Mouse (Mus musculus) liver, embryonic 14.5 days (tissue): ENCODE results near the gene Nrsn2. TPM values are rescaled to one million over a fixed set of nuclear protein-coding genes. Genes with fewer than 3 reads are reported as not detected.

Experiments
- ATAC-seq: fragments of 200-750 bp; cut with Nextera tagmentation; 2 replicates; pipeline ENCODE4 v1.8.0; 2017; ENCODE audit warnings: moderate number of reproducible peaks, mild to moderate bottlenecking, moderate library complexity; ENCODE audit not compliant: insufficient read depth
- DNase-seq, 3 experiments: peaks; one replicate each; pipeline ENCODE4 v3.0.0-alpha.2; 2012 to 2013; ENCODE audit warnings: low read depth in 3 of 3, low spot score in 3 of 3
- H3K27ac ChIP-seq: fragments of 300-500 bp; sonication (generic); 2 replicates; pipeline ENCODE4 v1.5.1; 2014; ENCODE audit warnings: moderate library complexity, mild to moderate bottlenecking, control low read depth, inconsistent platforms
- H3K27me3 ChIP-seq: fragments of 300-500 bp; sonication (generic); 2 replicates; pipeline ENCODE4 v1.6.1; 2014; ENCODE audit warnings: mild to moderate bottlenecking, low read length, moderate library complexity; ENCODE audit not compliant: control insufficient read depth, insufficient read depth
- H3K36me3 ChIP-seq: fragments of 300-500 bp; sonication (generic); replicated peaks from 2 replicates; pipeline ENCODE4 v1.6.1; 2014; ENCODE audit warnings: low read depth; ENCODE audit not compliant: control insufficient read depth, insufficient read depth
- H3K4me1 ChIP-seq, 2 experiments: fragments of 200-500 bp in 1 of 2; fragments of 300-500 bp in 1 of 2; sonication (generic) in 1 of 2; replicated peaks; 2 replicates each; pipeline ENCODE4 v1.6.1; 2012 to 2014; ENCODE audit warnings: antibody characterized with exemption in 1 of 2, inconsistent platforms in 1 of 2, low read length in 1 of 2; ENCODE audit not compliant: control insufficient read depth in 2 of 2, insufficient read depth in 2 of 2
- H3K4me2 ChIP-seq: fragments of 300-500 bp; sonication (generic); 2 replicates; pipeline ENCODE4 v1.6.1; 2014; ENCODE audit warnings: low read depth, mild to moderate bottlenecking, control low read depth, moderate library complexity
- H3K4me3 ChIP-seq, 2 experiments: fragments of 200-500 bp in 1 of 2; fragments of 300-500 bp in 1 of 2; sonication (generic) in 1 of 2; 2 replicates each; pipeline ENCODE4 v1.5.1; 2012 to 2014; ENCODE audit warnings: low read depth in 2 of 2, low read length in 2 of 2, mild to moderate bottlenecking in 2 of 2, control low read depth in 1 of 2, inconsistent platforms in 1 of 2, moderate library complexity in 1 of 2; ENCODE audit not compliant: insufficient read depth in 1 of 2
- H3K9ac ChIP-seq: fragments of 300-500 bp; sonication (generic); replicated peaks from 2 replicates; pipeline ENCODE4 v1.6.1; 2014; ENCODE audit warnings: mild to moderate bottlenecking, control low read depth, moderate library complexity
- H3K9me3 ChIP-seq: fragments of 300-500 bp; sonication (generic); 2 replicates; pipeline ENCODE4 v1.6.1; 2016; ENCODE audit warnings: low read length, mixed read lengths; ENCODE audit not compliant: control insufficient read depth
- CTCF ChIP-seq: IDR thresholded peaks from 2 replicates; pipeline ENCODE4 v1.5.1; 2016; ENCODE audit warnings: antibody characterized with exemption, low read depth, control low read depth
- EP300 ChIP-seq: IDR thresholded peaks from 2 replicates; pipeline ENCODE4 v1.6.1; 2016; ENCODE audit warnings: antibody characterized with exemption, low read depth
- WGBS: fragments of 180-500 bp; shearing (Covaris S2); extraction: QIAGEN DNeasy Blood & Tissue Kit; methylation state at CpG from one replicate; pipeline ENCODE4 v1.1.7; 2014; ENCODE audit not compliant: insufficient replicate concordance; 5-methylcytosine and 5-hydroxymethylcytosine counted together
- polyA plus RNA-seq, 2 experiments: library from polyadenylated mRNA; depleted of rRNA in 1 of 2; stranded (reverse) in 1 of 2; unstranded in 1 of 2; fragments of >200 nt; fragmentation: Nextera tagmentation in 1 of 2; extraction: Ambion mirVana in 1 of 2; gene quantifications; 2 replicates each; pipeline versions ENCODE4 v1.2.1 to v1.2.3; 2012 to 2014

The Nrsn2 gene
- polyA plus RNA-seq, 2 experiments = not detected

GRCm38 (mm10) chr2:152397680-152398435 is 21.4 kb upstream of the Nrsn2 start, which contains the start of gene Sox12:
Gene Sox12, minus strand, starts transcription at chr2:152398063.
- WGBS = under 1% methylated on average over 91 of the region's 104 CpGs
- no peak for TF ChIP-seq EP300
- H3K27me3 ChIP-seq = no peaks in the 10 kb centered on the region
- peak within 1 kb of the TSS; percentile 83 for H3K9ac ChIP-seq
- no peaks in the 10 kb centered on the region for H3K9me3 ChIP-seq
- peak within 1 kb of the TSS; percentile 78 for H3K27ac ChIP-seq
- DNase-seq (peak; percentile 77 to 80 (median 79)), ATAC-seq (peak; percentile 67)
- H3K4me3 ChIP-seq = peak within 1 kb of the TSS; percentile 74 to 76
- peaks cover 18 to 31% of the 10 kb centered on the region in 2 experiments for H3K4me1 ChIP-seq
- no peaks in the 10 kb centered on the region for H3K36me3 ChIP-seq
- H3K4me2 ChIP-seq = peak within 1 kb of the TSS; percentile 91

DNA sequence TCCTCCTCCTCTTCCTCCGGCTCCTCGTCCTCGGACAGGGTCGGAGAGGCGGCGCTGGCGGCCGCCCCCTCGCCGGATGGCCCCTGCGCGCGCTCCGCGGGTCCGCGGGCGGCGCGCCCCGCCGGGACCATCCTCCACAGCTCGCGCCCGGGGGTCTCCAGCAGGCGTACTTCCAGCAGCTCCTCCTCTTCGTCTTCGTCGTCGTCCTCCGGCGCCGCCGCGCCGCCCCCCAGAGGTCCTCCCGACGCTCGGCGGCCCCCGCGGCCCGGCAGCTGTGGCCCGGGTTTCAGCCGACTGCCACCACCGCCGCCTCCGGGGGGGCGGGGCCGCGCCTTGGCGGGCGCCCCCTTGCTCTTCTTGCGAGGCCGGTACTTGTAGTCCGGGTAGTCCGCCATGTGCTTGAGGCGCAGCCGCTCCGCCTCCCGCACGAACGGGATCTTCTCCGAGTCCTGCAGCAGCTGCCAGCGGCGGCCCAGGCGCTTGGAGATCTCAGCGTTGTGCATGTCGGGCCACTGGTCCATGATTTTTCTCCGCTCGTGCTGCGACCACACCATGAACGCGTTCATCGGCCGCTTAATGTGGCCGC is 20.7 kb upstream of the Nrsn2 start:
- no peaks in the 10 kb centered on the region for H3K36me3 ChIP-seq
- TF ChIP-seq EP300 = no peak
- 0 out of 2 replicates have a peak, but pooled peaks have one; percentile 9 for TF ChIP-seq CTCF
- ATAC-seq (peak; percentile 16; the same call in 1 of the 2 replicates), DNase-seq (peak in 1 of 3 experiments; percentile 39)
- peaks cover 18 to 31% of the 10 kb centered on the region in 2 experiments for H3K4me1 ChIP-seq
- peak overlapping the region; percentile 91 for H3K4me2 ChIP-seq
- WGBS = under 1% methylated on average over 72 of the region's 77 CpGs
- H3K4me3 ChIP-seq = peak overlapping the region; percentile 74 to 76
- H3K27me3 ChIP-seq = no peaks in the 10 kb centered on the region
- no peaks in the 10 kb centered on the region for H3K9me3 ChIP-seq
- H3K27ac ChIP-seq = peak overlapping the region; percentile 78
- peak overlapping the region; percentile 83 for H3K9ac ChIP-seq

- no peaks in the 10 kb centered on the region for H3K36me3 ChIP-seq
- H3K4me1 ChIP-seq = peaks cover 18 to 31% of the 10 kb centered on the region in 2 experiments
- under 1% methylated on average over 46 of the region's 46 CpGs for WGBS
Observed at GRCm38 (mm10) chr2:152396110-152397003, 19.9 kb upstream of the Nrsn2 start.

GRCm38 (mm10) chr2:152395271-152395920 is 19.0 kb upstream of the Nrsn2 start:
- Histone ChIP-seq H3K36me3 (no peaks in the 10 kb centered on the region), H3K4me2 (peak overlapping the region; percentile 91), H3K9me3 (no peaks in the 10 kb centered on the region), H3K9ac (no peak overlapping the region), H3K27ac (no peak overlapping the region), H3K27me3 (no peaks in the 10 kb centered on the region), H3K4me1 (peaks cover 18 to 31% of the 10 kb centered on the region in 2 experiments), H3K4me3 (peak overlapping the region; percentile 74 to 76)
- no peak for ATAC-seq
- no peak for DNase-seq
- TF ChIP-seq CTCF (no peak), EP300 (no peak)
- WGBS = 36% methylated on average over 13 of the region's 13 CpGs

More at GRCm38 (mm10) chr2:152396110-152397003, 19.9 kb upstream of the Nrsn2 start:
- TF ChIP-seq EP300 (no peak), CTCF (peak; percentile 63)
- H3K4me3 ChIP-seq = peak overlapping the region; percentile 74 to 76
- H3K27ac ChIP-seq = peak overlapping the region; percentile 78; the same call in 1 of the 2 replicates
- H3K9me3 ChIP-seq = no peaks in the 10 kb centered on the region
- H3K27me3 ChIP-seq = no peaks in the 10 kb centered on the region
- H3K9ac ChIP-seq = peak overlapping the region; percentile 83
- ATAC-seq = peak; percentile 50
- peak; percentile 72 to 80 (median 77) for DNase-seq
- peak overlapping the region; percentile 91 for H3K4me2 ChIP-seq
